Mouse (Mus musculus) liver, adult 10 weeks (tissue): ENCODE measurements around the gene Gamt. TPM values are rescaled to one million over a fixed set of nuclear protein-coding genes. Genes with fewer than 3 reads are reported as not detected.

ENCODE experiments used
- polyA plus RNA-seq: library from polyadenylated mRNA; stranded (reverse); fragments of 350-450 nt; fragmentation: Illumina TruSeq; extraction: RNeasy Lipid Tissue Mini Kit (QIAGEN cat#74804); gene quantifications from one replicate; pipeline ENCODE4 v1.2.3, GENCODE M21; 2014; ENCODE audit warnings: low read depth, low replicate concordance

Gamt gene
- 20.3 TPM for polyA plus RNA-seq

GRCm38 (mm10) chr10:80260642-80261584 is at the start of gene Gamt, which contains the start of gene Dazap1:
TSS of gene Gamt (minus strand) at chr10:80261012.
TSS of gene Dazap1 (plus strand) at chr10:80261486.

GRCm38 (mm10) chr10:80295618-80296425 is 35.0 kb upstream of the Gamt start, which contains the start of gene Apc2:
TSS of gene Apc2 (plus strand) at chr10:80295977.

GRCm38 (mm10) chr10:80292251-80293146 is 31.7 kb upstream of the Gamt start, which contains the start of gene Rps15:
TSS of gene Rps15 (plus strand) at chr10:80292453.

DNA sequence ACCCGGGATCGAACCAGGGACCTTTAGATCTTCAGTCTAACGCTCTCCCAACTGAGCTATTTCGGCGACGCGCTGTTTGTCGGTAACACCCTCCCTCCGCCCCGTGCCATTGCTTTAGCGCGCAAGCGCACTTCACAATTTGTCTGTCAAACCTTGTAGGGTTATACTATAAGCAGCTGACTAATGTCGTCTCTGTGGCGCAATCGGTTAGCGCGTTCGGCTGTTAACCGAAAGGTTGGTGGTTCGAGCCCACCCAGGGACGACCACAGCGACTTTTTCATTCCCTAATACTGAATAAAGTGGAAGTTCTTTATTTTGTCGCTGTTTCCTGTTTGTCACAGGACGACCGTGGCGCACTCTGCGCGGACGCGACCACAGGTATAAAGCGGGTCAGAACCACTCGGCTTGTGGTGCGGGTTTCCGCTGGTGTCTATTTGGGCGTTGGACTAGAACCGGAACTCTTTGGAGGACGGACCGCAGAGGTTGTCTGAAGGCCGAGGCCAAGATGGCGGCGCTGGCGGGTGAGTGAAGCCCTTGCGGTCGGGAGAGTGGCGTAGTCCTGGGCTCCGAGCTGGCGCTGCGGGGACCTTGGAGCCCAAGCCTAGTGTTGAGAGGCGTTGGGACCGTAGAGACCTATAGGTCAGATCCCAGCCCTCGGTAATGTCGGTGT is 11.7 kb downstream of the Gamt start, which contains the start of gene Ndufs7:
Gene Ndufs7, plus strand, starts transcription at position 151 of the 670 bp plus-strand sequence.

GRCm38 (mm10) chr10:80226416-80227165 is 34.2 kb downstream of the Gamt start, which contains the start of gene Mum1:
TSS of gene Mum1 (plus strand) at chr10:80226434.

Other genes starting within 250 kb of the Gamt start
- gene Arhgap45, start 244.4 kb downstream of the Gamt start, polyA plus RNA-seq: 0.13 TPM
- gene Polr2e, start 221.2 kb downstream of the Gamt start, polyA plus RNA-seq: 0.85 TPM
- 73.4 TPM for gene Gpx4, start 213.8 kb downstream of the Gamt start, polyA plus RNA-seq
- 0.64 TPM for gene Sbno2, start 155.4 kb downstream of the Gamt start, polyA plus RNA-seq
- gene Stk11, start 145.2 kb downstream of the Gamt start, polyA plus RNA-seq: 9.5 TPM
- 4.3 TPM for gene Atp5d, start 122.4 kb downstream of the Gamt start, polyA plus RNA-seq
- gene Cbarp, start 120.2 kb downstream of the Gamt start, polyA plus RNA-seq: not detected
- gene Midn, start 112.7 kb downstream of the Gamt start, polyA plus RNA-seq: 5.2 TPM
- gene Cirbp, start 95.0 kb downstream of the Gamt start, polyA plus RNA-seq: 8.9 TPM
- 1.1 TPM for gene 1600002K03Rik, start 88.1 kb downstream of the Gamt start, polyA plus RNA-seq
- not detected for gene Efna2, start 81.5 kb downstream of the Gamt start, polyA plus RNA-seq
- gene Mum1, start 34.6 kb downstream of the Gamt start, polyA plus RNA-seq: 1.5 TPM
- gene Ndufs7, start 11.9 kb downstream of the Gamt start, polyA plus RNA-seq: 3.2 TPM
- 13.7 TPM for gene Dazap1, start 474 bp upstream of the Gamt start, polyA plus RNA-seq
- 3.6 TPM for gene Rps15, start 31.4 kb upstream of the Gamt start, polyA plus RNA-seq
- not detected for gene Apc2, start 35.0 kb upstream of the Gamt start, polyA plus RNA-seq
- gene 2310011J03Rik, start 59.5 kb upstream of the Gamt start, polyA plus RNA-seq: 0.69 TPM
- gene Pcsk4, start 68.5 kb upstream of the Gamt start, polyA plus RNA-seq: 0.32 TPM
- 47.3 TPM for gene Reep6, start 68.9 kb upstream of the Gamt start, polyA plus RNA-seq
- 0.13 TPM for gene Adamtsl5, start 87.4 kb upstream of the Gamt start, polyA plus RNA-seq
- not detected for gene Plk5, start 95.4 kb upstream of the Gamt start, polyA plus RNA-seq
- 1.4 TPM for gene Mex3d, start 126.6 kb upstream of the Gamt start, polyA plus RNA-seq
- 0.98 TPM for gene Mbd3, start 138.5 kb upstream of the Gamt start, polyA plus RNA-seq
- 3.9 TPM for gene Uqcr11, start 145.8 kb upstream of the Gamt start, polyA plus RNA-seq
- 1.3 TPM for gene Tcf3, start 172.6 kb upstream of the Gamt start, polyA plus RNA-seq
- gene Onecut3, start 233.8 kb upstream of the Gamt start, polyA plus RNA-seq: not detected